Mouse (Mus musculus) embryonic facial prominence, embryonic 15.5 days (tissue): ENCODE measurements around the gene Uvrag. TPM values are rescaled to one million over a fixed set of nuclear protein-coding genes. Genes with fewer than 3 reads are reported as not detected.

Source experiments
- ATAC-seq: fragments of 200-750 bp; cut with Nextera tagmentation; 2 replicates; pipeline ENCODE4 v1.8.0; 2017; ENCODE audit warnings: low read depth, moderate TSS enrichment; ENCODE audit not compliant: insufficient number of reproducible peaks, low FRiP score, low TSS enrichment
- H3K27ac ChIP-seq: fragments of 300-500 bp; sonication (generic); replicated peaks from 2 replicates; pipeline ENCODE4 v1.5.1; 2015; ENCODE audit warnings: mild to moderate bottlenecking, inconsistent platforms
- H3K27me3 ChIP-seq: fragments of 300-500 bp; sonication (generic); 2 replicates; pipeline ENCODE4 v1.6.1; 2015; ENCODE audit warnings: inconsistent platforms
- H3K36me3 ChIP-seq: fragments of 300-500 bp; sonication (generic); 2 replicates; pipeline ENCODE4 v1.6.1; 2015; ENCODE audit warnings: mild to moderate bottlenecking, inconsistent platforms
- H3K4me1 ChIP-seq: fragments of 300-500 bp; sonication (generic); 2 replicates; pipeline ENCODE4 v1.6.1; 2015; ENCODE audit warnings: inconsistent platforms
- H3K4me2 ChIP-seq: fragments of 300-500 bp; sonication (generic); replicated peaks from 2 replicates; pipeline ENCODE4 v1.6.1; 2015; ENCODE audit warnings: mild to moderate bottlenecking, inconsistent platforms
- H3K4me3 ChIP-seq: fragments of 300-500 bp; sonication (generic); replicated peaks from 2 replicates; pipeline ENCODE4 v1.5.1; 2015; ENCODE audit warnings: mild to moderate bottlenecking, inconsistent platforms
- H3K9ac ChIP-seq: fragments of 300-500 bp; sonication (generic); 2 replicates; pipeline ENCODE4 v1.6.1; 2015; ENCODE audit warnings: inconsistent platforms
- H3K9me3 ChIP-seq: fragments of 300-500 bp; sonication (generic); replicated peaks from 2 replicates; pipeline ENCODE4 v1.6.1; 2016; ENCODE audit warnings: inconsistent platforms
- WGBS: fragments of 180-500 bp; shearing (Covaris S2); methylation state at CpG from one replicate; pipeline ENCODE4 v1.1.7; 2015; 5-methylcytosine and 5-hydroxymethylcytosine counted together
- polyA plus RNA-seq: library from polyadenylated mRNA; unstranded; fragments of >200 nt; fragmentation: Nextera tagmentation; extraction: Ambion mirVana; gene quantifications from 2 replicates; pipeline ENCODE4 v1.2.1, GENCODE M21; 2015

The Uvrag gene
- polyA plus RNA-seq, 1 experiment from 2014 or later = 18.9 TPM

DNA sequence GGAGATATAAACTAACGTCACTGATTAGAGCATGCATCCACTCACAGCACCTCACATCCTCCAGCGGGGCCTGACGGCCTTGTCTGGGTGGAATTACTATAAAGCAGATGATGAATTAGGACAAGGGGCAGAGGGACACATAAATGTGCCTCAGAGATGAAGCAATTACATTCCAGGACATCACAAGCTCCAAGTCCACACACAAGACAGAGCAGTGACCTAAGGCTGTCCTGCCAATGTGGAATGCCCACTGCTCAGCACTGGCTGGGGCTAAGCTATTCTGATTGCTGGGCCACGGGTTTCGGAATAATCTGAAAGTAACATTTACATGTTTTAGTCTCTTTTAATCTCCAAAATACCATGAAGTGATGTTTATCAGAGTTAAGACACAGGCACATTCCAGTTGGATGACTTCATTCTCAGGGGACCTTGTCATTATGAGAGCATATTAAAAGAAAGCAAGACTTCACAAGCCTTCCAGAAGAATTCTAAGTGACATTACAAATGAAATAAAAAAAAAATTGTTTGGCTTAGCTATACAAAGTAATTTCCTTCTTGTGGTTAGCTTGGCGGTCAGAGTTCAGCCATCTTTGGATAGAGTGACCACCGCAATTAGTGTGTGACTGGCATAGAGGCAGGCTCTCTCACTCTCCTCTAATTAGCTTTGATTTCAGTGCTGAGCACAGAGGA lies 212.5 kb downstream of the Uvrag start:
- H3K27me3 ChIP-seq = no peaks in the 10 kb centered on the region

DNA sequence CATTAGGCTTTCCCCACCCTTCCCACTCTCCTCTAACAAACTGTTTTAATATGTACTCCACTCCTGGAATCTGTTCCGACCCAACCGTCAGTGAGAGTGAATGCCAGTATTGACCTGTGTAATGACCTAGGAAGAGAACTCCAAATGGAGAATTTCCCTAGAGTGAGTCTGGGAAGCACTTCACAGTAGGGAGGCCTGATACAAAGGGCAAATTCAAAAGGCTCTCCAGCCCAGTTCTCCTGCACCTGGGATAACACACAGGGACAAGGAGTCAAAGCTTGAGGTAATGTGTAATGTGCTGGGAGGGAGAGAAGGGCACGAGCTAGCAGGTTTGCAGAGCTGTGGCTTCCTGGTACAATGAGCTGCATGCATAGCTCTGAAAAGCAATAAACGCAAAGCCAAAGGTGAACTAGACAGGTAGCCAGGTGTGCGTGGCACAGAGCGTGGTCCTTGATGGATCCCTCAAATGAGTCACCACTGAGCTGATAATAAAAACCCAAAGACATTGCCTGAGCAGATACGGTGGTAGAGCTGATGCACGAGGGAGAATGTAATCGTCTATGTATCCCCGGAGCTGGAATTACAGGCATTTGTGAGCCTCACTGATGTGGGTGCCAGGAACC lies 213.9 kb downstream of the Uvrag start:
- H3K27ac ChIP-seq = no peak overlapping the region
- H3K9me3 ChIP-seq = no peaks in the 10 kb centered on the region
- H3K9ac ChIP-seq = no peak overlapping the region
- H3K27me3 ChIP-seq = no peaks in the 10 kb centered on the region
- WGBS = 80% methylated on average over 10 of the region's 10 CpGs
- H3K4me2 ChIP-seq = no peak overlapping the region
- no peak overlapping the region for H3K4me3 ChIP-seq
- H3K4me1 ChIP-seq = peaks cover 31% of the 10 kb centered on the region
- H3K36me3 ChIP-seq = no peaks in the 10 kb centered on the region
- ATAC-seq = no peak

More for the DNA sequence above, 212.5 kb downstream of the Uvrag start:
- no peaks in the 10 kb centered on the region for H3K9me3 ChIP-seq
- H3K4me3 ChIP-seq = no peak overlapping the region
- H3K4me1 ChIP-seq = peaks cover 34% of the 10 kb centered on the region
- WGBS = 50% methylated on average over 7 of the region's 7 CpGs
- no peak overlapping the region for H3K4me2 ChIP-seq
- H3K36me3 ChIP-seq = no peaks in the 10 kb centered on the region
- no peak overlapping the region for H3K9ac ChIP-seq
- H3K27ac ChIP-seq = no peak overlapping the region
- ATAC-seq = no peak

DNA sequence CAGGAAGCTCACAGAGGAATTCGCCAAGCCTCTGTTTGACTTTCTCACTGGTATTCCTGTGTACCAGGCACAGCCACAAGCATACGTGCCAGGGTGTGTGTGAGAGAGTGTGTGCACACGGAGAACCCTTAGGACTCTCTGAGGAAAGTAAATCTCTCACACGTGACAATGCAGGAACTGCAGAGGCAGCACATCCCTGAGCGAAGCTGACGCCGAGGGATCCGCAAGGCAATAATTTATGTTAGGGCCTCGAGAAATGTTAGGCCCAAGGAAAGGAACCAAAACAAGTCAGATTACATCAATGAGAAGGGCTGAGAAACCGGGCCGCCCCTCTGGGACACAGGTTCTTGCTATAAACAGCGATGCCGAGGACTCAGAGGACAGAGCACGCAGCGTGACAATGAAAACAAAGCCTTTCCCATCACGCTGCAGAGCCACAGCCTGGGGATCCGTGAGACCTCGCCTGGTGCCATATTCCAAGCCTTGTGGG lies 216.5 kb downstream of the Uvrag start:
- H3K36me3 ChIP-seq = no peaks in the 10 kb centered on the region
- 31% methylated on average over 18 of the region's 18 CpGs for WGBS
- H3K27me3 ChIP-seq = no peaks in the 10 kb centered on the region
- H3K4me1 ChIP-seq = peaks cover 28% of the 10 kb centered on the region
- no peak overlapping the region for H3K4me3 ChIP-seq
- H3K9ac ChIP-seq = no peak overlapping the region
- H3K9me3 ChIP-seq = no peaks in the 10 kb centered on the region
- peak; percentile 47; the same call in 1 of the 2 replicates for ATAC-seq
- peak overlapping the region; percentile 12; the same call in 1 of the 2 replicates for H3K27ac ChIP-seq
- 0 out of 2 replicates have a peak overlapping the region, but pooled peaks have one; percentile 6 for H3K4me2 ChIP-seq

DNA sequence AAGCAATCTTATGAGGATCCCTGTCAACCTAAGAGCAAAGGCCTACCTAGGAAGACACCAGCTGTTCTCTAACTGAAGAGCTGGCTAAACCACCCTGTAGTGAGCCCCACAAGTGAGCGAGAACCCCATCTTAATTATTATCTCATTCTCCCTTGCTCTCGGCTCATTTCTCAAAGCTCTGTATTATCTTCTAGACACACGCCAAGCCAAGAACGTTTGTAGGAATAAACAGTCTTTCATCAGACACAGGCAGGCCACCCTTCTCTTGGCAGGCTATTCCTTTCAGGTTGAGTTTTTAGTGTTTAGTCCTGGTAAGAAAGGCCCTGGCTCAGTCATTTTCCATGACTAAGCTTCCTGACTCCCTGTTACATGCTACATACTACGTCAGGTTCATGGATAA lies 218.0 kb downstream of the Uvrag start:
- Histone ChIP-seq H3K4me3 (no peak overlapping the region), H3K27me3 (no peaks in the 10 kb centered on the region), H3K27ac (no peak overlapping the region), H3K4me2 (no peak overlapping the region), H3K36me3 (no peaks in the 10 kb centered on the region), H3K9ac (no peak overlapping the region), H3K9me3 (no peaks in the 10 kb centered on the region), H3K4me1 (peaks cover 15% of the 10 kb centered on the region)
- 82% methylated on average over 5 of the region's 5 CpGs for WGBS
- no peak for ATAC-seq

DNA sequence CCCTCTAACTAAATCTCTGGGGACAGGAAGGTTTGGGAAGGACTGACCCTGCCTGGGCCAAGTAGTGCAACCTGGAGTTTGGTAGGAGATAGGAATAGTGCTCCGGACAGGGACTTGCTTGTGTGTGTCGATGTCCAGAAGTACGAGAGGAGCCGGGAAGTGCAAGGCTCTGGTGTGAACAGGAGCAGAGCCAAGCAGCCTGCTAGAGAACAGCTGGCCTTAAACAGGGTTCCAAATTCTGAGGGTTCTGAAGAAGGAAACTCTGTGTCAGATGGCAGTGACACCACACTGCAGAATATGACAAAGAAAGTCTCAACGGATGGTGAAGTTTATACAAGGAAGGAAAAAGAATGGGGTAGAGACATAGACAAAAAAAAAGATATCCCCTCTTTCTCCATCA lies 223.5 kb downstream of the Uvrag start:
- H3K4me2 ChIP-seq = no peak overlapping the region
- H3K27ac ChIP-seq = no peak overlapping the region
- no peak overlapping the region for H3K9ac ChIP-seq
- peaks cover 9% of the 10 kb centered on the region; the same call in 1 of the 2 replicates for H3K4me1 ChIP-seq
- ATAC-seq = no peak
- no peaks in the 10 kb centered on the region for H3K36me3 ChIP-seq
- no peaks in the 10 kb centered on the region for H3K27me3 ChIP-seq
- no peak overlapping the region for H3K4me3 ChIP-seq
- no peaks in the 10 kb centered on the region for H3K9me3 ChIP-seq
- 81% methylated on average over 5 of the region's 5 CpGs for WGBS

DNA sequence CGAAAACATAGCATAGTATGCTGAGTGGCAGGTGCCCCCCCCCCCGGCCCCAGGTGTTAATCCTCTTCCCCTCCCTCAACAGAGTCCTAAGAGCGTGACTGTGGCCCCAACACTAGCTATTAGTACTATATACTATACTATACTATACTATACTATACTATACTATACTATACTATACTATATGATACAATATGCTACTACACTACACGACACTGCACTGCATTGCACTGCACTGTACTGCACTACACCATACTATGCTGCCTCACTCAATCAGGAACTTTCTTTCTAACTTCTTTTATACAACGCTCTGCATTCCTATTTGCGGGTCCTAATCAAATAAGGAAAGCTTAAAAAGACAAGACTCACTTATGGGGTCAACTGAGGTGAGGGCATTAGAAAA lies 224.4 kb downstream of the Uvrag start:
- no peak for ATAC-seq
- Histone ChIP-seq H3K9ac (no peak overlapping the region), H3K27ac (no peak overlapping the region), H3K9me3 (no peaks in the 10 kb centered on the region), H3K27me3 (no peaks in the 10 kb centered on the region), H3K36me3 (no peaks in the 10 kb centered on the region), H3K4me3 (no peak overlapping the region), H3K4me2 (no peak overlapping the region), H3K4me1 (peaks cover 9% of the 10 kb centered on the region; the same call in 1 of the 2 replicates)
- WGBS = 90% methylated on average over 6 of the region's 6 CpGs

DNA sequence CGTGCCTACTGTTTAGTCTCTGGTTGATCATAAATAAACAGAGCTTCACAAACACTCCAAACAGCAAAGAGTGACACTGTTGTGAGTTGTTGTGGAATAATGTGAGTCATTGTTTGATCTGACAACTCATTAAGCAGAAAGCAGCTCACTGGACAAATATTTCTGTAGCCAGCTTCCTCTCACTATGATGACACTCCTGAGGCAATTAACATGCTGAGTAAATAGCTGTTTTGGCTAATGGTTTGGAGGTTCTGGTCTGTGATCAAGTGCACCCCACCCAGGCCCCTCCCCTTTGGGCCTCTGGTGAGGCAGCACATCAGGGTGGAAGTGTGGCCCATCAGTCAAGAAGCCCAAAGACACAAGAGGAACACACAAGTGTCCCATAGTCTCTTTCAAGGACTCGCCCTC lies 228.0 kb downstream of the Uvrag start:
- H3K9me3 ChIP-seq = no peaks in the 10 kb centered on the region
- WGBS = 84% methylated on average over 2 of the region's 2 CpGs
- H3K4me1 ChIP-seq = peaks cover 35% of the 10 kb centered on the region
- H3K9ac ChIP-seq = no peak overlapping the region
- H3K27ac ChIP-seq = no peak overlapping the region
- H3K27me3 ChIP-seq = no peaks in the 10 kb centered on the region
- no peak for ATAC-seq
- no peak overlapping the region for H3K4me2 ChIP-seq
- no peaks in the 10 kb centered on the region for H3K36me3 ChIP-seq
- no peak overlapping the region for H3K4me3 ChIP-seq

DNA sequence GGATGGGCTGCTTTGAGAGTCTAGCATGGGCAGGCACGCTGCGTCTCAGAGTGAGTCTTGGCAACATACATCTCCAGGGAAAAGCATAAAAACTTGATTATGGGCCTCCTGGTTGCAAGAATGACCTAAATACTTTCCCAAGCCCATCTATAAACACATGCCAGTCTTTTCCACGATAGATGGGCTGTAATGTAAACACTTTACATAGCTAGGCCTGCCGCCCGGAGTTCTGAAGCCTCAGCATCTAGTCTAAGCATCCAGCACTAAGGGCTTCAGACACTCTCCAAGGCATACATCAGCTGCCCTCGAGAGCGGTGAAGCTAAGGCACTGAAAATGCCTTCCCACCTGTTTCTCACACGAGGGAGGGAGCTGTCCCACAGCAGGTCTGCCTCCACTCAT lies 229.7 kb downstream of the Uvrag start:
- Histone ChIP-seq H3K9ac (no peak overlapping the region), H3K36me3 (no peaks in the 10 kb centered on the region), H3K4me2 (no peak overlapping the region), H3K4me3 (no peak overlapping the region), H3K4me1 (peaks cover 39% of the 10 kb centered on the region), H3K27me3 (no peaks in the 10 kb centered on the region), H3K27ac (peak overlapping the region; percentile 84), H3K9me3 (no peaks in the 10 kb centered on the region)
- no peak for ATAC-seq
- WGBS = 40% methylated on average over 8 of the region's 8 CpGs

DNA sequence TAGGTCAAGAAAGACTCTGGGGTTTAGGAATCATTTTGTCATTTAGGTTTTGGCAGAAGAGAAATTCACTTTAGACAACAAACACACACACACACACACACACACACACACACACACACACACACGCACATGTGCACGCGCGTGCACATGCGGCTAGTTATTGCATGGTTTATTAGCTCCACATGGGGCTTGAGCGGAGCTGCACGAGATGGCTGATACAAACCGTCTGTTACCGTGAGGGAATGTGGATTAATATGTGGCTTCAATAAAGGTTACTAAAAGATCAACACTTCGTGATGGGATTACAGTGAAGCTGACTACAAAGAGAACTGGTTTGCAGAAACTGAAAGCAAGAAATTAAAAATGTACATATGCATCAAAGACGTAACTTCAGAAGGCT lies 230.2 kb downstream of the Uvrag start:
- peaks cover 45% of the 10 kb centered on the region for H3K4me1 ChIP-seq
- no peak for ATAC-seq
- no peak overlapping the region for H3K9ac ChIP-seq
- no peaks in the 10 kb centered on the region for H3K9me3 ChIP-seq
- no peak overlapping the region for H3K4me2 ChIP-seq
- H3K27ac ChIP-seq = peak overlapping the region; percentile 84
- H3K27me3 ChIP-seq = no peaks in the 10 kb centered on the region
- 37% methylated on average over 11 of the region's 11 CpGs for WGBS
- no peak overlapping the region for H3K4me3 ChIP-seq
- H3K36me3 ChIP-seq = no peaks in the 10 kb centered on the region

DNA sequence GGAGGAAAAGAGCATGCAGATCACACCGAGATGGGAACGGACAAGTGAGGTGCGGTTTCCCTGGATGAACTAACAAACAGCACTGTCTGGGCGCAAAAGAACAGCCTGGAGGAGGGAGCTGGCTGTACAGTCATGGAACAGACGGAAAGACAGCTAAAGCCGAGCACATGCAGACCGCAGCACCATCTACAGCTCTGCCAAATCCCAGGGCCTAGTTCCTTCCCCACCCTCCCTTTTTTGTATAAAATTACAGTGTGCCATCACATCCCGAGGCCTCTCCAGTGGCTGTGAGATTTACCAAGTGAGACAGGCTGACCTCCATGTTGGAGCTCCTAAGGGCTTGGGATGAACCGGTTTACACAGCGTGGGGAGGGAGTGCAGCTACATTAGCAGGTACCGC lies 230.8 kb downstream of the Uvrag start:
- ATAC-seq = peak; percentile 66; the same call in 1 of the 2 replicates
- no peaks in the 10 kb centered on the region for H3K36me3 ChIP-seq
- peak overlapping the region; percentile 84 for H3K27ac ChIP-seq
- WGBS = 32% methylated on average over 11 of the region's 11 CpGs
- no peak overlapping the region for H3K4me2 ChIP-seq
- H3K27me3 ChIP-seq = no peaks in the 10 kb centered on the region
- H3K4me1 ChIP-seq = peaks cover 50% of the 10 kb centered on the region
- H3K9ac ChIP-seq = no peak overlapping the region
- no peaks in the 10 kb centered on the region for H3K9me3 ChIP-seq
- H3K4me3 ChIP-seq = no peak overlapping the region

DNA sequence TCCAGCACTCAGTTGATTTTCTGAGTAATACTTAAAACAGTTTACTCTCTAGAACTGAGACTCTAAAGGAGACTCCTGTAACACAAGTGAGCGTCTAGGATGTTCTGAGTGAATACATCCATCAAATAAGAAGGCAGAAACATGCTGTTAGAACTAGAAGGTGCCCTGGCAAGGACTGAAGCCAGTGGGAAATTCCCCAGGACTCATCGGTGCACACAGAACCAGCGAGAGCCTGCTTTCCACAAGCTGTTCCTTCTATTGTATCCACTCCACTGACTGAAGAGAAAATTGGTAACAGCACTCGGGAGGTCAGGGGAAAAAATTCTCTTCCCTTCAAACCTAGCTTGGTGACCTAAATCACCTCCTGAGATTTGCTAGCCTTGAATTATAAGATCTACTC lies 233.5 kb downstream of the Uvrag start:
- no peak for ATAC-seq
- Histone ChIP-seq H3K27me3 (no peaks in the 10 kb centered on the region), H3K9me3 (no peaks in the 10 kb centered on the region), H3K9ac (no peak overlapping the region), H3K4me1 (peaks cover 61% of the 10 kb centered on the region), H3K4me3 (no peak overlapping the region), H3K4me2 (no peak overlapping the region), H3K36me3 (no peaks in the 10 kb centered on the region), H3K27ac (no peak overlapping the region)
- 46% methylated on average over 4 of the region's 4 CpGs for WGBS
